Mouse (Mus musculus) embryonic fibroblast, embryonic 13.5 days (primary cell): ENCODE measurements around the gene Erich2.

Experiments
- CTCF ChIP-seq: IDR thresholded peaks from 2 replicates; pipeline ENCODE4 v1.5.1; 2011; ENCODE audit warnings: mild to moderate bottlenecking, control low read depth, low read length, moderate library complexity, borderline replicate concordance; ENCODE audit not compliant: insufficient read depth
- POLR2A ChIP-seq: IDR thresholded peaks from 2 replicates; pipeline ENCODE4 v1.6.1; 2011; ENCODE audit warnings: low read depth, mild to moderate bottlenecking, control low read depth, low read length, moderate library complexity

DNA sequence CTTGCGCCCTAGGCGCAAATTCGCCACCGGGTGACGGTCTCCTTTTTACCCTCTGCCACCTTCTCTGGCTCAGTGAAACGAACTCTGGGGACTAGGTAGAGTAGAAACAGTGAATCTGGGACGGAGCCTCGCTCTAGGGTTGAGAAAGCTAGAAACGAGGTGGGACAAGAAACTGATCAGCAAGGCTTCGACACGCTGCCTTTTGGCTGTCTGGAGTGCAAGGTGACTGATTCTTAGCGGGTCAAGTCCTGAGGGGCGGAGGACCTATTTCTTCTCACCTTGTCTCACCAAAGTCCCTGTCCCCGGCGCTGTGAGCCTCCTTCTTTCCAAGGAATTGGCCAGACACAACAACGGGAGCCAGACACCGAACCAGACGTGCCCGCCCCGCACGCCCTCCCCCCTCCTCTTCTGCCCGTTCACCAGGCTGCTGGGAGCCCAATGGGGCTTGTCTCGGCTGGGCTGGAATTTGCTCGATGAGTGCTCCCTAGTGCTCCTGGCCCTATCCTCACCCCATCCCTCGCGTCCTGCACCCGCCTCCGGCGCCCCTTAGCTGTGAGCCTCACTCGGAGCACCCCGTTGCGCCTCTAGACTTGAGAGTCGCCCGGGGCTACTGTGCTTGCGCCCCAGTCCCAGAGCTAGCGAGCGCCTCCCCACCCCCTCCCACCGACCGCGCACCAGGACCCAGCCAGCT is 54.5 kb downstream of the Erich2 start:
- no peak for TF ChIP-seq POLR2A
- TF ChIP-seq CTCF = no peak
